In the genomic region with DNA sequence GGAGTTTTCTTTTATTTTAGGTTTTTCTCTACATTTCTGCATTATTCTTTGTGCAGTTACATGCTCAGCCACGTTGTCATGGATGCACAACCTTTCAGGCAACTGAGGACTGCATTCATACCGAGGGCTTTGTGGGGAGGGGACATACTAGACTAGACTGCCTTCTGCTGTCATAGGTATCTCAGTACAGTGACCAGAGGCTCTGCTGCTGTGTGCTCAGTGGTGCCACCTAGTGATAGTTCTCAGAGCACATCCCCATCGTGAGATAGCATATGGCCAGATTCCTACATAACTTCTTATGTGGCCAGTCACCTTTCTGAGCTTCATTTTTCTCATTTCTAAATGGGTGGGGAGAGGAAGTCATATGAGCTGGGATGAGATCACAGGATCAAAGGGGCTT, we compare ENCODE assay signal across 9 mouse cellular contexts. TPM values are rescaled to one million over a fixed set of nuclear protein-coding genes. Genes with fewer than 3 reads are reported as not detected.
A peak's percentile ranks its signal among the peaks of the same experiment; 100 is the strongest.
DNase-seq lines count a peak whose midpoint lies in the region; ATAC-seq and TF ChIP-seq lines count a peak whose summit lies in the region.
"Had no signal": no experiment of that assay in that cellular context is flagged by ENCODE, and none has a peak within 500 bp of the region (broad histone marks: within the 10 kb centered on the region; RNA-seq: fewer than 3 reads in every experiment).

No protein-coding gene starts in this region.

- H3K27ac ChIP-seq in bone marrow, adult 2 months (ENCODE audit: control insufficient read depth, insufficient read depth, low read depth, low read length, poor library complexity) = no peak overlapping the region
- H3K27ac ChIP-seq in embryonic facial prominence, embryonic 14.5 days (replicated peaks; ENCODE audit: low read depth, low read length) = no peak overlapping the region
- no peak overlapping the region for H3K27ac ChIP-seq in hindbrain, embryonic 15.5 days (replicated peaks)
- H3K27ac ChIP-seq in midbrain, postnatal 0 days (ENCODE audit: low read depth, low read length) = no peak overlapping the region
- H3K27ac ChIP-seq: embryonic facial prominence, embryonic 15.5 days had no signal

- peak; percentile 21 for DNase-seq in ovary, postnatal 36 days (ENCODE audit: low spot score)
- DNase-seq in ovary, postnatal 10 days (ENCODE audit: low spot score) = no peak
- peak; percentile 50 for DNase-seq in embryonic facial prominence, embryonic 14.5 days (ENCODE audit: low spot score)
- peak; percentile 73 to 80 for DNase-seq in left cerebral cortex, postnatal 14 days (ENCODE audit: low spot score in 2 of 2)
- DNase-seq in midbrain, postnatal 0 days (ENCODE audit: low spot score) = peak; percentile 80
- DNase-seq in thymus, postnatal 0 days (ENCODE audit: low spot score) = peak; percentile 45

- peak; percentile 77 for ATAC-seq in embryonic facial prominence, embryonic 14.5 days (ENCODE audit: low read depth)
- peak; percentile 63 for ATAC-seq in hindbrain, embryonic 15.5 days (ENCODE audit: low FRiP score, low read depth)
- peak; percentile 67 for ATAC-seq in midbrain, postnatal 0 days (ENCODE audit: low FRiP score)

- H3K36me3 ChIP-seq in embryonic facial prominence, embryonic 14.5 days (ENCODE audit: control insufficient read depth, insufficient read depth, low read length) = no peaks in the 10 kb centered on the region
- no peaks in the 10 kb centered on the region for H3K36me3 ChIP-seq in hindbrain, embryonic 15.5 days
- H3K36me3 ChIP-seq in midbrain, postnatal 0 days (ENCODE audit: insufficient read depth, low read length) = no peaks in the 10 kb centered on the region
- H3K36me3 ChIP-seq: embryonic facial prominence, embryonic 15.5 days had no signal

- H3K9me3 ChIP-seq in embryonic facial prominence, embryonic 14.5 days (ENCODE audit: control insufficient read depth, low read length) = no peaks in the 10 kb centered on the region
- no peaks in the 10 kb centered on the region for H3K9me3 ChIP-seq in hindbrain, embryonic 15.5 days
- no peaks in the 10 kb centered on the region for H3K9me3 ChIP-seq in midbrain, postnatal 0 days (ENCODE audit: low read length)
- H3K9me3 ChIP-seq: embryonic facial prominence, embryonic 15.5 days had no signal

- TF ChIP-seq CTCF in bone marrow, adult 2 months (IDR thresholded peaks at IDR 0.05; ENCODE audit: control insufficient read depth, insufficient read depth, low read length) = peak; percentile 88
- TF ChIP-seq CTCF in midbrain, postnatal 0 days (IDR thresholded peaks at IDR 0.05) = peak; percentile 96

- no peak for TF ChIP-seq POLR2A in bone marrow, adult 2 months (IDR thresholded peaks at IDR 0.05; ENCODE audit: borderline replicate concordance, control insufficient read depth, low read depth, low read length)

- H3K9ac ChIP-seq in embryonic facial prominence, embryonic 14.5 days (ENCODE audit: low read depth, low read length) = no peak overlapping the region
- H3K9ac ChIP-seq in hindbrain, embryonic 15.5 days = no peak overlapping the region
- no peak overlapping the region for H3K9ac ChIP-seq in midbrain, postnatal 0 days (replicated peaks; ENCODE audit: low read length, poor library complexity, severe bottlenecking)
- H3K9ac ChIP-seq: embryonic facial prominence, embryonic 15.5 days had no signal

- WGBS in bone marrow, adult 2 months = 8% methylated on average over 3 of the region's 3 CpGs
- 3% methylated on average over 3 of the region's 3 CpGs for WGBS in embryonic facial prominence, embryonic 14.5 days
- WGBS in hindbrain, embryonic 15.5 days = 3% methylated on average over 3 of the region's 3 CpGs
- 0% methylated on average over 3 of the region's 3 CpGs for WGBS in midbrain, postnatal 0 days

- no peak overlapping the region for H3K4me2 ChIP-seq in embryonic facial prominence, embryonic 14.5 days (ENCODE audit: low read depth, low read length)
- H3K4me2 ChIP-seq in hindbrain, embryonic 15.5 days = no peak overlapping the region
- no peak overlapping the region for H3K4me2 ChIP-seq in midbrain, postnatal 0 days (ENCODE audit: low read depth, low read length, poor library complexity, severe bottlenecking)
- H3K4me2 ChIP-seq: embryonic facial prominence, embryonic 15.5 days had no signal

- H3K4me1 ChIP-seq in bone marrow, adult 2 months (ENCODE audit: control insufficient read depth, insufficient read depth, low read length) = peaks cover 4% of the 10 kb centered on the region
- no peaks in the 10 kb centered on the region for H3K4me1 ChIP-seq in embryonic facial prominence, embryonic 14.5 days (ENCODE audit: control insufficient read depth, insufficient read depth, low read length)
- peaks cover 14% of the 10 kb centered on the region for H3K4me1 ChIP-seq in hindbrain, embryonic 15.5 days (replicated peaks)
- H3K4me1 ChIP-seq in midbrain, postnatal 0 days (ENCODE audit: insufficient read depth, low read length) = no peaks in the 10 kb centered on the region

- intact Hi-C loops in left cerebral cortex, postnatal 14 days (cut with DNase I) = loop anchor here (2.0 kb wide), 1 partner anchor 81 kb away; a partner anchor contains a TSS

- no peak overlapping the region for H3K4me3 ChIP-seq in bone marrow, adult 2 months (replicated peaks; ENCODE audit: control insufficient read depth, low read depth, low read length)
- H3K4me3 ChIP-seq in embryonic facial prominence, embryonic 14.5 days (ENCODE audit: low read depth, low read length) = no peak overlapping the region
- no peak overlapping the region for H3K4me3 ChIP-seq in hindbrain, embryonic 15.5 days
- H3K4me3 ChIP-seq in midbrain, postnatal 0 days (ENCODE audit: low read depth, low read length) = no peak overlapping the region
- H3K4me3 ChIP-seq: embryonic facial prominence, embryonic 15.5 days had no signal

- peaks cover 37% of the 10 kb centered on the region for H3K27me3 ChIP-seq in embryonic facial prominence, embryonic 14.5 days (replicated peaks; ENCODE audit: control insufficient read depth, insufficient read depth, low read length)
- peaks cover 18% of the 10 kb centered on the region for H3K27me3 ChIP-seq in hindbrain, embryonic 15.5 days
- H3K27me3 ChIP-seq in midbrain, postnatal 0 days (ENCODE audit: insufficient read depth, low read length) = peaks cover 15% of the 10 kb centered on the region; the same call in 1 of the 2 replicates

RNA-seq across cellular contexts. Expression of a gene that starts 1.8 kb away (rescaled TPM):
- polyA plus RNA-seq in bone marrow, adult 2 months (2011; ENCODE audit: insufficient read depth, insufficient read length, low replicate concordance, missing spikeins) = not detected in 2 replicates
- polyA plus RNA-seq in embryonic facial prominence, embryonic 14.5 days (2014; fragmentation: Nextera tagmentation; extraction: Ambion mirVana) = 2.8 TPM in 2 replicates
- 6.9 and 11.4 TPM in 2 replicates for polyA plus RNA-seq in hindbrain, embryonic 15.5 days (2015; fragmentation: Nextera tagmentation; extraction: Ambion mirVana)
- total RNA-seq in left cerebral cortex, postnatal 14 days (2021) = 10 to 100 TPM; 37.1 to 37.4 TPM
- total RNA-seq in midbrain, postnatal 0 days (2014; rRNA removed) = 13.1 and 18.7 TPM in 2 replicates
- polyA plus RNA-seq in midbrain, postnatal 0 days (2015; fragmentation: Nextera tagmentation; extraction: Ambion mirVana) = 7.2 and 9.6 TPM in 2 replicates
- 1.0 and 1.1 TPM in 2 replicates for polyA plus RNA-seq in thymus, postnatal 0 days (2015; fragmentation: Nextera tagmentation; extraction: Ambion mirVana)

RNA-seq across cellular contexts. Expression of a gene that starts 56.7 kb away (rescaled TPM):
- not detected in 2 replicates for polyA plus RNA-seq in bone marrow, adult 2 months (2011; ENCODE audit: insufficient read depth, insufficient read length, low replicate concordance, missing spikeins)
- polyA plus RNA-seq in embryonic facial prominence, embryonic 14.5 days (2014; fragmentation: Nextera tagmentation; extraction: Ambion mirVana) = 0.68 and 1.1 TPM in 2 replicates
- polyA plus RNA-seq in hindbrain, embryonic 15.5 days (2015; fragmentation: Nextera tagmentation; extraction: Ambion mirVana) = 1.4 and 2.0 TPM in 2 replicates
- under 1 TPM in 1 of 2 experiments, not detected in 1; 0.74 TPM for total RNA-seq in left cerebral cortex, postnatal 14 days (2021)
- total RNA-seq in midbrain, postnatal 0 days (2014; rRNA removed) = 0.44 and 0.85 TPM in 2 replicates
- 1.7 and 1.8 TPM in 2 replicates for polyA plus RNA-seq in midbrain, postnatal 0 days (2015; fragmentation: Nextera tagmentation; extraction: Ambion mirVana)
- polyA plus RNA-seq in thymus, postnatal 0 days (2015; fragmentation: Nextera tagmentation; extraction: Ambion mirVana) = 0.32 and 0.46 TPM in 2 replicates

RNA-seq across cellular contexts. Expression of a gene that starts 59.2 kb away (rescaled TPM):
- polyA plus RNA-seq in bone marrow, adult 2 months (2011; ENCODE audit: insufficient read depth, insufficient read length, low replicate concordance, missing spikeins) = not detected in 2 replicates
- 2.3 and 2.4 TPM in 2 replicates for polyA plus RNA-seq in embryonic facial prominence, embryonic 14.5 days (2014; fragmentation: Nextera tagmentation; extraction: Ambion mirVana)
- 0.05 and 0.08 TPM in 2 replicates for polyA plus RNA-seq in hindbrain, embryonic 15.5 days (2015; fragmentation: Nextera tagmentation; extraction: Ambion mirVana)
- under 1 TPM; 0.21 to 0.24 TPM for total RNA-seq in left cerebral cortex, postnatal 14 days (2021)
- 0.11 and 0.28 TPM in 2 replicates for total RNA-seq in midbrain, postnatal 0 days (2014; rRNA removed)
- polyA plus RNA-seq in midbrain, postnatal 0 days (2015; fragmentation: Nextera tagmentation; extraction: Ambion mirVana) = 0.01 and 0.07 TPM in 2 replicates
- 0.12 and 0.15 TPM in 2 replicates for polyA plus RNA-seq in thymus, postnatal 0 days (2015; fragmentation: Nextera tagmentation; extraction: Ambion mirVana)
